Mouse (Mus musculus) thymus, adult 2 months (tissue): ENCODE data around the gene Ddx27.

Experiments
- CTCF ChIP-seq: fragments of 200-500 bp; IDR thresholded peaks from 2 replicates; pipeline ENCODE4 v1.5.1; 2012; ENCODE audit warnings: mild to moderate bottlenecking, control low read depth, low read length, moderate library complexity, borderline replicate concordance; ENCODE audit not compliant: control insufficient read depth, poor library complexity, insufficient read depth; ENCODE audit errors: extremely low read depth
- POLR2A ChIP-seq: fragments of 200-500 bp; IDR thresholded peaks from 2 replicates; pipeline ENCODE4 v1.6.1; 2012; ENCODE audit warnings: mild to moderate bottlenecking, low read length, control low read depth, moderate library complexity; ENCODE audit not compliant: control insufficient read depth, poor library complexity, insufficient read depth; ENCODE audit errors: extremely low read depth

DNA sequence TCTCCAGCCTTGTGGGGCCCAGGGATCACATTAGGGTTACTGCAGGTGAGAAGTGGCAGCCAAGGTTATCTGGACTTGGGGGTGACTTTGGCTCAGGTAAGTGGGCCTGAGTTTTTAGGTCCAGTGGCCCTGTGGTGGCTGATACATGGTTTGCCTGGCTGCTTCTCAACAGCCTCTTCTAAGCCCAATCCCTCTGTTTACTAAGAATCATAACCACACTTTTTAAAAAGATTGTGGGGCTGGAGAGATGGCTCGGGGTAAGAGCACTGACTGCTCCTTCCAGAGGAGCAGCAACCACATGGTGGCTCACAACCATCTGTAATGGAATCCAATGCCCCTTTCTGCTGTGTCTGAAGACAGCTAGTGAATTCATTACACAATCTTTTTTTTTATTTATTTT lies 51.0 kb downstream of the Ddx27 start:
- no peak for TF ChIP-seq CTCF
- TF ChIP-seq POLR2A: no peak
